Mouse (Mus musculus) lung, postnatal 0 days (tissue): ENCODE data around the gene Kif12.

Experiments
- CTCF ChIP-seq: IDR thresholded peaks from 2 replicates; pipeline ENCODE4 v1.5.1; 2016; ENCODE audit warnings: antibody characterized with exemption, mild to moderate bottlenecking
- EP300 ChIP-seq: IDR thresholded peaks from 2 replicates; pipeline ENCODE4 v1.6.1; 2016; ENCODE audit warnings: antibody characterized with exemption, mild to moderate bottlenecking, control low read depth

DNA sequence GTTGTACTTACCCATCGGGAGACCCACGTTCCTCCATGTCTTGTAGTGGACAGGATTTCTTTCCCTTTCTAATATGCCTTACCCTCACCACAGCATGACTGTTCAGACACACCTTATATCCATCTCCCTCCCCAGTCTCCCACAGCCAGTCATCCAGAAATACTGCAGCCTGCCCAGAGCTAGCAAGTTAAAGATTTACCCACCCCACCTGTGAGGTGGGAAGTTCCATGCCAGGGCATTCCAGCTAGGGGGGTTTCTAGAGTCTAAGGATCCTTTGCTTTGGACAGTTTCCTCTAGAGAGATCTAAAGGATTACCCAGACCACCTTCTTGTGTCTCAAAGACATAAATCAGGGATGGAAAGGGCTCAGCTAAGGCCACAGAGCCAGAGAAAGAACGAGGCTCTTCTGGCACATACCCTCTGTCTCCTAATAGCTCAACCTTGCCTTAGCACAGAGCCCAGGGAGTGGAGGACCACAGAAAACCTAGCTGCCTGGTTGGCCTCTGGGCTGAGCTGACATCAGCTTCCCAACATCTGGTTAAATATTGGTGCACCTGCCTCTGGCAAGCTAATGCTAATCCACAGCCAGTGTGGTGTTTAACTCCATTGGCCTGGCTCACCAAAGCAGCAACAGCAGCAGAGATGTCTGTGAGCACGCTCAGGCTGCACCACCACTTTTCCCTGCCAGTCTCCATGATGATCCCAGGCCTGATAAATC lies at the start of gene Kif12:
- TF ChIP-seq CTCF (no peak), EP300 (no peak)
